Mouse (Mus musculus) olfactory bulb, adult 2 months (tissue): ENCODE results near the gene Gm45716.

Source experiments
- CTCF ChIP-seq: fragments of 200-500 bp; IDR thresholded peaks from 2 replicates; pipeline ENCODE4 v1.5.1; 2012; ENCODE audit warnings: low read depth, mild to moderate bottlenecking, low read length, moderate library complexity; ENCODE audit not compliant: insufficient read depth
- POLR2A ChIP-seq: fragments of 200-500 bp; IDR thresholded peaks from 2 replicates; pipeline ENCODE4 v1.6.1; 2012; ENCODE audit warnings: mild to moderate bottlenecking, low read depth, low read length, moderate library complexity; ENCODE audit not compliant: insufficient read depth

DNA sequence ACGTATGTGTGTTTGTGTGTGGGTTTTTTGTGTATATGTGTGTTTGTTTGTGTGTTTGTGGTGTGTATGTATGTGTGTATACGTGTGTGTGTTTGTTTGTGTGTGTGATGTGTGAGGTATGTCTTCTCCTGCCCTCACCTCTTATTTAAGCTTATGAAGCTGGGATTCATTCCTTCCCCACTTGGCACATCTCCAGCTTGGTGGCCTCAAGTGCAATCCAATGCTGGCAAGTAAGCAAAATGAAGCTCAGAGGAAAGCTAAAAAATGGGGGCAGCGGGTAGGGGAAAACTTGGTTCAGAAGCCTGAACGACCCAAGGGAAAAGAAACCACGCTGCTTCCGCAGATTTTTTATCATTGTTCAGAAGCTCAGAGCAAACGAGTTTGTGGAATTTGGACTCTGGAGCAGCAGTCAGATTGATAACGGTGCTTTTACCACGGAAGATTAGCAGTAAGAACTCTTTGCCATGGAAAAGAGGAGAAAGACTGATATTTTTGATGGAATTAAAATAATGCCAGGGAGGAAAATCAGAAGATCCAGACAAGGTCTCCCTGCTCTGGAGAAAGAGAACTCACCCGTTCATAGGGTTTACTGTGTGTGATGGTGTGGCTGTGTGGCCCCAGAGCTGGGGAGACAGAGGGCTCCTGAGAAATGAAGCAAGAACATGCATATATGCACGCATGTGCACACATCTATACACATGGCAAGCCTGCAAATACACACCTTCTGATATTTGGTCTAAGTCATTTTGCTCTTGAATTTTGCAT lies 8.5 kb downstream of the Gm45716 start:
- no peak for TF ChIP-seq CTCF
- no peak for TF ChIP-seq POLR2A
